ENCODE assay signal across 8 mouse cellular contexts in the genomic region with DNA sequence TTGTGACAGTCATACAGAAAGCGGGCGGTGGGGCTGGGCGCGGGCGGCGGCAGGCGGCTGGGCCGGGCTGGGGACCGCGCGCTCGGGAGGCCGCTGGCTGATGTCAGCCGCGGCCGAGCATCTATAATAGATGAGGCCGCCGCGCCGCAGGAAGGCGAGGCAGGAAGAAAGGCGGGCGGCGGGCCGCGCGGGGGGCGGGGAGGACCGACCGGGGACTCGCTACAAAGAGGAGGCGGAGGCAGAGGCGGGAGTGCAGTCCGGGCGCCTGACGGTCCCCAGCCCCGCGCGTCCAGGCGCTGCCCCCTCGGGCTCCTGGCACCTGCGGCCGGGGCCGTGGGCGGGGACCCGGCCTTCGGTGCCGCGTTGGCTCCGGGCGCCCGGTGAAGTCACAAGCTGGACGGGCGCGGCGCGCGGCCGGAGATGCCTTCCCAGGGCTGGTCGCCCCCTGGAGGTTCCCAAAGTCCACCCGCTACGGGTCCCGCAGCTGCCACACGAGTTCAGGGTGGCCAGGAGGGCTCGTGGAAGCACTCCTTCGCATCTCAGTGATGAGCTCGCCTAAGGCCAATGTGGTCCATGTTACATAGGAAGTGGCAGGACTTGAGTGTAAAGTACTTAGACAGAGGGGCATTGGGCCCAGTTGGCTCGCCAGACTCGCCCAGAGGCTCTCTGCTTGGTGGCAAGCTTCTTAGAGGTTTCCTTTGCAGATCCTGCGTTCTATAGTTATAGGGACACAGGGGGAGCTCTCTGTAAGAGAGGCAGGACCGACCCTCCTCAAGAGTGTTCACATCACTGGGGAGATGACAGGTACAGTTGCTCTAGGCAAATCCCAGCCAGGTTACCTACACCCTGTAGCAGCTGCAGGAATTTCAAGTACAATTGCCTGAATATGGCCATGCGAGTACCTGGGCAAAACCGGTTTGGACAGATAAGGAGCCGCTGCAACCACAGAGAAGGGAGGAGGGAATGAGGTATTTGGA. TPM values are rescaled to one million over a fixed set of nuclear protein-coding genes. Genes with fewer than 3 reads are reported as not detected.
DNase-seq lines count a peak whose midpoint lies in the region; ATAC-seq and TF ChIP-seq lines count a peak whose summit lies in the region.

TSS of gene Coro2b (minus strand) at position 390 of the 977 bp plus-strand sequence.

- peak within 1 kb of the TSS; percentile 93 for H3K27ac ChIP-seq in forebrain, embryonic 10.5 days
- H3K27ac ChIP-seq in heart, embryonic 15.5 days, result peak within 1 kb of the TSS; percentile 43
- H3K27ac ChIP-seq in kidney, postnatal 0 days, result peak within 1 kb of the TSS; percentile 55
- no peak within 1 kb of the TSS for H3K27ac ChIP-seq in liver, embryonic 13.5 days
- peak within 1 kb of the TSS; percentile 98 for H3K27ac ChIP-seq in neural tube, embryonic 13.5 days (replicated peaks)

- peak within 1 kb of the TSS; percentile 76 for H3K4me3 ChIP-seq in forebrain, embryonic 10.5 days
- peak within 1 kb of the TSS; percentile 74 for H3K4me3 ChIP-seq in heart, embryonic 15.5 days
- H3K4me3 ChIP-seq in kidney, postnatal 0 days (replicated peaks; ENCODE audit: low read depth, low read length), result peak within 1 kb of the TSS; percentile 55
- peak within 1 kb of the TSS; percentile 55 for H3K4me3 ChIP-seq in liver, embryonic 13.5 days (replicated peaks)
- H3K4me3 ChIP-seq in neural tube, embryonic 13.5 days, result peak within 1 kb of the TSS; percentile 72

- H3K4me2 ChIP-seq in heart, embryonic 15.5 days, result peak within 1 kb of the TSS; percentile 97
- H3K4me2 ChIP-seq in kidney, postnatal 0 days (ENCODE audit: low read length), result peak within 1 kb of the TSS; percentile 72
- H3K4me2 ChIP-seq in liver, embryonic 13.5 days, result peak within 1 kb of the TSS; percentile 63
- H3K4me2 ChIP-seq in neural tube, embryonic 13.5 days, result peak within 1 kb of the TSS; percentile 81

- WGBS in forebrain, embryonic 10.5 days, result under 1% methylated on average over 73 of the region's 74 CpGs
- 3% methylated on average over 68 of the region's 74 CpGs for WGBS in heart, embryonic 15.5 days
- 2% methylated on average over 70 of the region's 74 CpGs for WGBS in kidney, postnatal 0 days
- 1% methylated on average over 68 of the region's 74 CpGs for WGBS in liver, embryonic 13.5 days (ENCODE audit: insufficient replicate concordance)
- WGBS in neural tube, embryonic 13.5 days, result 2% methylated on average over 71 of the region's 74 CpGs

- H3K4me1 ChIP-seq in forebrain, embryonic 10.5 days, result peaks cover 79% of the 10 kb centered on the region
- H3K4me1 ChIP-seq in heart, embryonic 15.5 days (replicated peaks), result peaks cover 22% of the 10 kb centered on the region
- H3K4me1 ChIP-seq in kidney, postnatal 0 days (replicated peaks; ENCODE audit: insufficient read depth, low read length), result peaks cover 12% of the 10 kb centered on the region
- peaks cover 9% of the 10 kb centered on the region for H3K4me1 ChIP-seq in liver, embryonic 13.5 days (replicated peaks)
- peaks cover 92% of the 10 kb centered on the region for H3K4me1 ChIP-seq in neural tube, embryonic 13.5 days (replicated peaks)

- H3K27me3 ChIP-seq in forebrain, embryonic 10.5 days (ENCODE audit: poor library complexity, severe bottlenecking), result peaks cover 84% of the 10 kb centered on the region
- H3K27me3 ChIP-seq in heart, embryonic 15.5 days, result peaks cover 17% of the 10 kb centered on the region
- H3K27me3 ChIP-seq in kidney, postnatal 0 days (ENCODE audit: insufficient read depth, low read length), result no peaks in the 10 kb centered on the region
- peaks cover 58% of the 10 kb centered on the region for H3K27me3 ChIP-seq in liver, embryonic 13.5 days
- no peaks in the 10 kb centered on the region for H3K27me3 ChIP-seq in neural tube, embryonic 13.5 days

- DNase-seq in adrenal gland, postnatal 4 days (ENCODE audit: low spot score in 2 of 2), result no peak
- DNase-seq in forebrain, embryonic 10.5 days (ENCODE audit: extremely low spot score, low spot score), result peak; percentile 62
- DNase-seq in kidney, postnatal 0 days (ENCODE audit: low spot score), result peak; percentile 77
- no peak for DNase-seq in liver, embryonic 13.5 days
- peak; percentile 88 for DNase-seq in thymus, postnatal 14 days

- TF ChIP-seq CTCF in kidney, postnatal 0 days (IDR thresholded peaks at IDR 0.05; ENCODE audit: low read depth), result peak; percentile 50; the same call in 1 of the 2 replicates

- H3K9ac ChIP-seq in heart, embryonic 15.5 days, result peak within 1 kb of the TSS; percentile 82
- H3K9ac ChIP-seq in kidney, postnatal 0 days (ENCODE audit: low read depth, low read length), result peak within 1 kb of the TSS; percentile 67
- H3K9ac ChIP-seq in liver, embryonic 13.5 days, result peak within 1 kb of the TSS; percentile 41; the same call in 1 of the 2 replicates
- H3K9ac ChIP-seq in neural tube, embryonic 13.5 days, result peak within 1 kb of the TSS; percentile 93

- no peaks in the 10 kb centered on the region for H3K9me3 ChIP-seq in forebrain, embryonic 10.5 days
- no peaks in the 10 kb centered on the region for H3K9me3 ChIP-seq in heart, embryonic 15.5 days (replicated peaks)
- H3K9me3 ChIP-seq in kidney, postnatal 0 days (replicated peaks; ENCODE audit: low read length), result no peaks in the 10 kb centered on the region
- no peaks in the 10 kb centered on the region for H3K9me3 ChIP-seq in liver, embryonic 13.5 days (replicated peaks)
- no peaks in the 10 kb centered on the region for H3K9me3 ChIP-seq in neural tube, embryonic 13.5 days

- no peaks in the 10 kb centered on the region for H3K36me3 ChIP-seq in forebrain, embryonic 10.5 days (replicated peaks)
- H3K36me3 ChIP-seq in heart, embryonic 15.5 days, result no peaks in the 10 kb centered on the region
- no peaks in the 10 kb centered on the region for H3K36me3 ChIP-seq in kidney, postnatal 0 days (ENCODE audit: insufficient read depth, low read length)
- no peaks in the 10 kb centered on the region for H3K36me3 ChIP-seq in liver, embryonic 13.5 days
- H3K36me3 ChIP-seq in neural tube, embryonic 13.5 days, result no peaks in the 10 kb centered on the region

- peak; percentile 72 for ATAC-seq in CD4-positive, CD25-positive, alpha-beta regulatory T cell, adult 4 months
- peak; percentile 51 for ATAC-seq in heart, embryonic 15.5 days (replicated peaks; ENCODE audit: insufficient number of reproducible peaks, insufficient read depth, low FRiP score, low read depth)
- peak; percentile 30; the same call in 1 of the 2 replicates for ATAC-seq in kidney, postnatal 0 days (replicated peaks; ENCODE audit: low FRiP score, low read depth)
- ATAC-seq in liver, embryonic 13.5 days (ENCODE audit: low read depth), result no peak
- ATAC-seq in neural tube, embryonic 13.5 days (ENCODE audit: low read depth), result peak; percentile 40

RNA-seq across cellular contexts. Expression of gene Coro2b, which starts in this region (rescaled TPM):
- polyA plus RNA-seq in CD4-positive, CD25-positive, alpha-beta regulatory T cell, adult 4 months (2017; shearing (Covaris generic)), result 1 to 10 TPM; 2.7 to 3.6 TPM
- total RNA-seq in adrenal gland, postnatal 4 days (2021), result 10 to 100 TPM; 28.4 to 32.6 TPM
- polyA plus RNA-seq in forebrain, embryonic 10.5 days (2016; fragmentation: Nextera tagmentation; extraction: Ambion mirVana), result 9.7 and 10.0 TPM in 2 replicates
- polyA plus RNA-seq in heart, embryonic 15.5 days (2015; fragmentation: Nextera tagmentation; extraction: Ambion mirVana), result 5.7 and 8.4 TPM in 2 replicates
- polyA plus RNA-seq in kidney, postnatal 0 days (2015; fragmentation: Nextera tagmentation; extraction: Ambion mirVana), result 11.0 and 12.0 TPM in 2 replicates
- 0.98 and 1.2 TPM in 2 replicates for polyA plus RNA-seq in liver, embryonic 13.5 days (2015; fragmentation: Nextera tagmentation; extraction: Ambion mirVana)
- 41.5 and 43.8 TPM in 2 replicates for polyA plus RNA-seq in neural tube, embryonic 13.5 days (2015; fragmentation: Nextera tagmentation; extraction: Ambion mirVana)

Comparison
In these comparisons a context has a peak if more than half of its experiments do, and no peak if none do; other contexts are left out.
1. DNase-seq: peak in forebrain, embryonic 10.5 days (single experiment), kidney, postnatal 0 days (single experiment) and thymus, postnatal 14 days (single experiment); none in adrenal gland, postnatal 4 days (0 of 2) and liver, embryonic 13.5 days (single experiment).
2. H3K9ac ChIP-seq: peak in every context shown above with its lines; median percentile 93 in neural tube, embryonic 13.5 days; 82 in heart, embryonic 15.5 days; 67 in kidney, postnatal 0 days; 41 in liver, embryonic 13.5 days.
3. Peak in every context shown above with its lines, with median percentiles within 50 percentile points of each other: H3K4me3 ChIP-seq and H3K4me2 ChIP-seq.